ENCODE assay signal across 9 mouse cellular contexts in the genomic region with DNA sequence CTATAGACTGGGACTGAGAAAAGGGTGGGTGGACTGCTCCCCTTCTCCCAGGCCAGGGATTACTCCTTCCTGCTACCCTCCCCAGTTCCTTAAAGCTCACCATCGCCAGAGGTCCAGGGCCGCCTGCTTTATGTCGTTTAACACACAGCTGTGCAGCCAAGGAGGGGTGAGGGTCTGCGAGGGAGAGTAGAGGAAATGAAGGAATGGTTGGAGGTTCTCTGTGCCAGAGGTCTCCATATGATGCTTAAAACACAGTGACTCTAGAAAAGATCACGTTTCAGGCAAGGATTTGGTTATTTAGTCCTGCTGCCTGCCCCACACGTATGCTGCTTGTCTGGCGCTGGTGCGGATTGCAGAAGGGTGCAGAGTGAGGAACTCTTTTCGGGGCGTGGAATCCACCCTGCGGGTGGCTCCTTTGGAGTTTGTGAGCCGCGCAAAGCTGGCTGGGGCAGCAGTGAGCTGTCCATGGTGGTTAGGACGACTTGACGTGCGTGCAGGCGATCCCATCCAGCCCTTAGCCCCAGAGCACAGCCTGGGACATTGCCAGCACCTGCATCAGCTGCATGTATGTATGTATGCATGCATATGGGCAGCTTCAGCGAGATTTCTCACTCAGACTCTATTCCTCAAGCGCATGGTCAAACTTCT. TPM values are rescaled to one million over a fixed set of nuclear protein-coding genes. Genes with fewer than 3 reads are reported as not detected.
DNase-seq lines count a peak whose midpoint lies in the region; ATAC-seq lines count a peak whose summit lies in the region.
"Had no signal": no experiment of that assay in that cellular context is flagged by ENCODE, and none has a peak within 500 bp of the region (broad histone marks: within the 10 kb centered on the region; RNA-seq: fewer than 3 reads in every experiment).

No protein-coding gene starts in this region.

- no peak overlapping the region for H3K9ac ChIP-seq in kidney, embryonic 14.5 days (ENCODE audit: low read depth, low read length)
- H3K9ac ChIP-seq in forebrain, embryonic 13.5 days, result no peak overlapping the region
- H3K9ac ChIP-seq: liver, embryonic 15.5 days had no signal

- H3K36me3 ChIP-seq in kidney, embryonic 14.5 days (ENCODE audit: control insufficient read depth, insufficient read depth, low read length), result no peaks in the 10 kb centered on the region
- no peaks in the 10 kb centered on the region for H3K36me3 ChIP-seq in forebrain, embryonic 13.5 days (ENCODE audit: poor library complexity, severe bottlenecking)
- H3K36me3 ChIP-seq: liver, embryonic 15.5 days had no signal

- 3% methylated on average over 19 of the region's 19 CpGs for WGBS in kidney, embryonic 14.5 days
- 6% methylated on average over 19 of the region's 19 CpGs for WGBS in forebrain, embryonic 13.5 days

- 0 out of 2 replicates have a peak, but pooled peaks cover 5% of the 10 kb centered on the region for H3K4me1 ChIP-seq in kidney, embryonic 14.5 days (ENCODE audit: control insufficient read depth, insufficient read depth, low read length)
- H3K4me1 ChIP-seq in forebrain, embryonic 13.5 days, result peaks cover 13% of the 10 kb centered on the region

- no peak overlapping the region for H3K4me3 ChIP-seq in kidney, embryonic 14.5 days (ENCODE audit: low read length)
- no peak overlapping the region for H3K4me3 ChIP-seq in forebrain, embryonic 13.5 days
- H3K4me3 ChIP-seq: liver, embryonic 15.5 days had no signal

- no peak overlapping the region for H3K27ac ChIP-seq in kidney, embryonic 14.5 days (ENCODE audit: low read depth, low read length)
- no peak overlapping the region for H3K27ac ChIP-seq in forebrain, embryonic 13.5 days
- H3K27ac ChIP-seq: liver, embryonic 15.5 days had no signal

- no peak overlapping the region for H3K4me2 ChIP-seq in kidney, embryonic 14.5 days (replicated peaks; ENCODE audit: low read depth, low read length)
- 0 out of 2 replicates have a peak overlapping the region, but pooled peaks have one; percentile 11 for H3K4me2 ChIP-seq in forebrain, embryonic 13.5 days
- H3K4me2 ChIP-seq: liver, embryonic 15.5 days had no signal

- no peaks in the 10 kb centered on the region for H3K9me3 ChIP-seq in kidney, embryonic 14.5 days (ENCODE audit: control insufficient read depth, low read length)
- no peaks in the 10 kb centered on the region for H3K9me3 ChIP-seq in forebrain, embryonic 13.5 days (replicated peaks)
- H3K9me3 ChIP-seq: liver, embryonic 15.5 days had no signal

- DNase-seq in kidney, adult 8-10 months, result no peak
- peak; percentile 24 for DNase-seq in adipocyte (ENCODE audit: low spot score)
- DNase-seq in spleen, adult 18-20 months, result no peak
- DNase-seq in left cerebral cortex, adult 18-20 months (ENCODE audit: low spot score in 2 of 2), result no peak

- ATAC-seq in kidney, embryonic 14.5 days (ENCODE audit: low FRiP score, low TSS enrichment), result peak; percentile 54
- no peak for ATAC-seq in forebrain, embryonic 13.5 days
- ATAC-seq in megakaryocyte-erythroid progenitor cell, adult 5-6 weeks (replicated peaks; ENCODE audit: low FRiP score, low TSS enrichment, poor library complexity, severe bottlenecking), result peak; percentile 27; the same call in 1 of the 2 replicates
- no peak for ATAC-seq in CD4-positive, CD25-positive, alpha-beta regulatory T cell, adult 4 months

- H3K27me3 ChIP-seq in kidney, embryonic 14.5 days (ENCODE audit: control insufficient read depth, insufficient read depth, low read length), result peaks cover 24% of the 10 kb centered on the region
- H3K27me3 ChIP-seq in forebrain, embryonic 13.5 days, result peaks cover 56% of the 10 kb centered on the region

RNA-seq across cellular contexts. Expression of a gene that starts 4.3 kb away (rescaled TPM):
- 1.3 TPM in 2 replicates for polyA plus RNA-seq in kidney, embryonic 14.5 days (2014; fragmentation: Nextera tagmentation; extraction: Ambion mirVana)
- 1.6 and 2.8 TPM in 2 replicates for polyA plus RNA-seq in forebrain, embryonic 13.5 days (2015; fragmentation: Nextera tagmentation; extraction: Ambion mirVana)
- not detected in 2 replicates for total RNA-seq in megakaryocyte-erythroid progenitor cell, adult 5-6 weeks (2014; fragmentation: Nextera tagmentation)
- not detected in 2 replicates for total RNA-seq in megakaryocyte-erythroid progenitor cell, adult 5-6 weeks (2017)
- 1 to 10 TPM; 5.1 to 5.9 TPM for total RNA-seq in left cerebral cortex, adult 18-20 months (2021)
- polyA plus RNA-seq in CD4-positive, CD25-positive, alpha-beta regulatory T cell, adult 4 months (2017; shearing (Covaris generic)), result not detected
- polyA plus RNA-seq: liver, embryonic 15.5 days had no signal

Comparison
In these comparisons a context has a peak if more than half of its experiments do, and no peak if none do; other contexts are left out.
1. ATAC-seq: peak in kidney, embryonic 14.5 days (single experiment) and megakaryocyte-erythroid progenitor cell, adult 5-6 weeks (single experiment); none in forebrain, embryonic 13.5 days (single experiment) and CD4-positive, CD25-positive, alpha-beta regulatory T cell, adult 4 months (single experiment).